ENCODE assay signal across 9 mouse cellular contexts in genomic region chr1:3121288-3121687, GRCm38 (mm10).
DNase-seq lines count a peak whose midpoint lies in the region; ATAC-seq and TF ChIP-seq lines count a peak whose summit lies in the region.
"Had no signal": no experiment of that assay in that cellular context is flagged by ENCODE, and none has a peak within 500 bp of the region (broad histone marks: within the 10 kb centered on the region; RNA-seq: fewer than 3 reads in every experiment).

No protein-coding gene starts in this region.

- H3K27me3 ChIP-seq in heart, embryonic 16.5 days (ENCODE audit: control insufficient read depth, insufficient read depth, low read length), result no peaks in the 10 kb centered on the region
- H3K27me3 ChIP-seq: limb, embryonic 12.5 days had no signal

- peaks cover 19% of the 10 kb centered on the region for H3K4me1 ChIP-seq in heart, embryonic 16.5 days (ENCODE audit: control insufficient read depth, insufficient read depth, low read length)
- H3K4me1 ChIP-seq: limb, embryonic 12.5 days had no signal

- no peak overlapping the region for H3K4me2 ChIP-seq in heart, embryonic 16.5 days (ENCODE audit: low read depth, low read length)
- H3K4me2 ChIP-seq: limb, embryonic 12.5 days had no signal

- no peaks in the 10 kb centered on the region for H3K36me3 ChIP-seq in heart, embryonic 16.5 days (ENCODE audit: control insufficient read depth, insufficient read depth)
- H3K36me3 ChIP-seq: limb, embryonic 12.5 days had no signal

- no peak for TF ChIP-seq CTCF in gastrocnemius, adult 2 months (IDR thresholded peaks at IDR 0.05)

- peak; percentile 1 to 14 for DNase-seq in kidney, postnatal 36 days
- DNase-seq in kidney, adult 8-10 months, result no peak
- peak; percentile 37 for DNase-seq in gastrocnemius, adult 2 months
- peak; percentile 83 for DNase-seq in right cerebral cortex, adult 18-20 months
- DNase-seq in spleen, adult 18-20 months, result no peak

- intact Hi-C loops in gastrocnemius, adult 2 months (cut with DNase I), result no loop called here

- H3K9ac ChIP-seq in heart, embryonic 16.5 days (ENCODE audit: low read length), result no peak overlapping the region
- H3K9ac ChIP-seq: limb, embryonic 12.5 days had no signal

- H3K4me3 ChIP-seq in gastrocnemius, adult 2 months, result no peak overlapping the region
- H3K4me3 ChIP-seq in heart, embryonic 16.5 days (ENCODE audit: low read length), result no peak overlapping the region
- H3K4me3 ChIP-seq: erythroblast, embryonic 14.5 days; limb, embryonic 12.5 days had no signal

- H3K27ac ChIP-seq in gastrocnemius, adult 2 months, result no peak overlapping the region
- H3K27ac ChIP-seq in heart, embryonic 16.5 days (ENCODE audit: low read length), result peak overlapping the region; percentile 74
- H3K27ac ChIP-seq: limb, embryonic 12.5 days had no signal

- H3K9me3 ChIP-seq in heart, embryonic 16.5 days (replicated peaks; ENCODE audit: control insufficient read depth, low read length), result no peaks in the 10 kb centered on the region
- H3K9me3 ChIP-seq: limb, embryonic 12.5 days had no signal

- WGBS in heart, embryonic 16.5 days, result 32% methylated on average over 2 of the region's 2 CpGs

- ATAC-seq in heart, embryonic 16.5 days (replicated peaks; ENCODE audit: extremely low read depth, insufficient read depth, low FRiP score), result no peak; the same call in 1 of the 2 replicates
- ATAC-seq in activated CD4-positive, CD25-positive, alpha-beta regulatory T cell, adult 4 months, result no peak

Comparison
In these comparisons a context has a peak if more than half of its experiments do, and no peak if none do; other contexts are left out.
1. DNase-seq: peak in kidney, postnatal 36 days (2 of 2), gastrocnemius, adult 2 months (single experiment) and right cerebral cortex, adult 18-20 months (single experiment); none in kidney, adult 8-10 months (0 of 2) and spleen, adult 18-20 months (0 of 2).